ENCODE assay signal across 1 mouse cellular context in the genomic region with DNA sequence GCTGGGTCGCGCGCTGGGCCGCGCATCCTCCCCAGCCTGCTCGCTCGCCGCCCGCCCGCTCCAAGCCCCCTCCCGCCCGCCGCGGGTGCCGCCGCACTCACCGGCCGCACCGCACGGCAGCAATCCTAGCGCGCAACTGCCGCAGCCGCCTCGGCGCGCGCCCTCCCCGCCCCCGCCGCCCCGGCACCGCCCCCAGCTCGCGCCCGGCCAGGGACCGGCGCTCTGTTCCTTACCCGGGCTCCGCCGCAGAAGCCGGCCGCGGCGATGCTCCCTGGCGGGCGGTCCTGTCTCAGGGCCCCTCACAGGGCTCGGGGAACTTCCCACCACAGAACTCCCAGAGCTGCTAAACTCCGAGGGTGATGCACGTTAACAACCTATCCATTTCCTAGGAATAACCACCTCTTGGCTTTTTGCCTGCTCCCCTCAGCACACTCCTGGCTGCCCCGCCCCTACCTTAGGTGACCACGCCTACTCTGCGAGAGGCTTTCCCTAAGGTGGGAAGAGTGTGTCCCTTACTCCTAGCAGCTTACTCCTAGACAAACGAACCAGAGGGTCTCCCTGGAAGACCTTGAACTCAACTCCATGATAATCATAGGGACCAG.
TF ChIP-seq lines count a peak whose summit lies in the region.

No protein-coding gene starts in this region.

TF ChIP-seq in MEL, 35 proteins besides CTCF, POLR2A, EP300 and RAD21 (continued from another document):
- TF ChIP-seq SIN3A (IDR thresholded peaks at IDR 0.05; ENCODE audit: low read length) = peak; percentile 83
- TF ChIP-seq ZNF384 (IDR thresholded peaks at IDR 0.05; ENCODE audit: low read depth, low read length) = peak; percentile 8; the same call in 1 of the 2 replicates
- peak; percentile 27; the same call in 1 of the 2 replicates for TF ChIP-seq MEF2A (IDR thresholded peaks at IDR 0.05; ENCODE audit: extremely low read depth, insufficient replicate concordance, low read depth, low read length, poor library complexity, severe bottlenecking)
- peak; percentile 63 for TF ChIP-seq RCOR1 (IDR thresholded peaks at IDR 0.05; ENCODE audit: low read depth, low read length)
- peak; percentile 60 for TF ChIP-seq ZMIZ1 (IDR thresholded peaks at IDR 0.05; ENCODE audit: low read depth, low read length)
TF ChIP-seq in MEL: peak in this region for 20.
